Mouse (Mus musculus): ENCODE results near the gene Msrb3.
"Not testable (repeated sequence)": the region's sequence is repeated elsewhere in the genome, so short reads cannot be mapped to it uniquely, and the experiment has no call there.

The Msrb3 gene

DNA sequence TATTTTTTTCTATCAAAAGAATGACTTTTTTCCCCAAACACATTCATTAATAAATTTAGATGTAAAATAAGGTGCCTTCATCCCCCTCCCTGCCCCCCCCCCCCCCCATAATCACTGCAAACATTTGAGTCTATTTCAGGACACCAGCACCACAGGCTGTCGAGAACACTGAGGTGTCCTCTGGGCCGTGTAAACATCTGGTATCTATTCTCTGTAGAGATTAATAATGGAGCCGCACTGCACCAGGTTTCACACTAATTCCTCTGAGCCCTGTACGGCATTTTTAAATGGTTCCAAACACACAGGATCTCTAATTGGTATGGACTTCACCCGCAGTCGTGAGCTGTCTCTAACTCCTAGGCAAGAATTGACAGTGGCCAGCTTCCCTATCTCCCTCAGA, 97.8 kb downstream of the Msrb3 start:
- no peak for DNase-seq

DNA sequence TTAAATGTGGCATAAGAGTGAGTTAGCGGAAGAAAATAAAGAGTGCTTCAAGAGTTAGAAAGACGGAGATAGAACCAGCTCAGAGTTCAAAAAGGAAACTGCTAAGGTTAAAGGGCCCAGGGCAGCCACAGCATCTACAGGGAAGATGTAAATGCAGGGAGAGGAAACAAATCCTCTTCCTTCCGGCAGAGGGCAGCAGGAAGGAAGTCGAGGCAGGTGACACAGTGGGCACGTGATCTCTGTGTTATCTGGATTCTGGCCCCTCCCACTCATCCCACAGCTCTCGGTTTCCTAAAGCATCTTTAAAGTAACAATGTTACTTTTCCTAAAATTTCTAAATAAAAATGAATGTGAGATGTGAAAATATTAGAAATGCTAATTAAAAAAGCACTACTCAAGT, 99.4 kb downstream of the Msrb3 start:
- DNase-seq = no peak

DNA sequence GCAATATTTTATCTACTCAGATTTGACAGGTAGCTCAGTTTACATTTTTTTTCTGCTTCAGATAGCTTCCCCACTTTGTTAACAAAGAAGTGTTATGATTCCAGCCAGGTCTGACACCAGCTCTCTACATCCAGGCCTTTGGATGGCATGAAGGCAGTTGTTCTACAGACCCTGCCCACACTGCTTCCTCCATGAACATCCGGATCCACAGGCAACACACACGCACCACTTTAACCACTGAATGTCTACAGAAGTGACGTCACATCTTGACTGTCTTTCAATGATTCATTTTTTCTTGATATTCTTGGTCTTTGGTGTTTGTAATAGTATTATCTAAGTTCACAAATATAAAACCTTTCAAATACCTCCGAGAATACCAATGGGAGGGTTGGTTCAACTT, 102.2 kb downstream of the Msrb3 start:
- DNase-seq = no peak

DNA sequence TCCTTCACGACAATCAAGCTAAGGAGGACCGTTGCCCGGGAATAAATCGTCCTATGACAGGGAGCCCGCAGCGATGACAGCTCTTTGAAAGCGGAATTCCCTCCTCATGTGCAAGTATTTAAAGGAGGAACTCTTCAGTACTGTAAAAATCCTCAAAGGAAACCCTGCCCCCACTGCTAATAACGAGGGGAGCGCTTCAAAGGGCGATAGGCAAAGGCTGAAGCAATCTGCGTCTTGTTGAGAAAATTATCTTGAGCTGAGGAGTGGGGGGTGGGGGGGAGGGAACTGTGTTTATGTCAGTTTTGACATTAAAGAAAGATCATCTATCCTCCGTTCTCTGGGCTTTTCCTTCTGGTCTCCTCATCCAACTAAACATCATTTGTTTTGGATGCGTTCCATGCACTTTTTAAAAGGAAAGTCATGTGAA, 104.5 kb downstream of the Msrb3 start:
- DNase-seq = no peak

DNA sequence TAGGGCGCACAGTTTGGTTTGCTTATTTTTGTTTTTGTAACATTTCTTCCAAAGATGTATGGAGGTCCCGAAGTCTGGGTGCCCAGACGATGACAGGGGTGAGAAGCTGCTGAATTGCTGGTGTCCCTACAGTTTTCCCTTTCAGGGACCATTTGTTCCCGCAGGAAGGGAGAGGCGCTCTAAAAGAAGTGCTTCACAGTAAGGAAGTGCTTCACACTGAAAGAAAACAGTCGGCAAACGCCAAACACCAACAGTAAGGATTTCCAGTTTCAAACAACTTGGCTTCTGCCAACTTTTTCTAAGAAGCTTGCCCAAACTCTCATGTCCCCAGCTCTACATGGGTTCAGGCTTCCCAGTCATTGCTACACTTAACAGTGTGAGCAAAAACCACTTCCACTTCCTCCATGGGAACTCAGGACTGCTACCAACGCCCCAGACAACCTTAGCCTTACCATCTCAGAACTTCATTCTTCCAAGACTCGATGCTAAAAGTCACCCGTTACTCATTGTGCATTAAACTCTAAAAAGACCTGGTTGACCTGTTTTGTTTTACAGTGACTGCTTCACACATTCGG, 106.6 kb downstream of the Msrb3 start:
- DNase-seq = no peak

DNA sequence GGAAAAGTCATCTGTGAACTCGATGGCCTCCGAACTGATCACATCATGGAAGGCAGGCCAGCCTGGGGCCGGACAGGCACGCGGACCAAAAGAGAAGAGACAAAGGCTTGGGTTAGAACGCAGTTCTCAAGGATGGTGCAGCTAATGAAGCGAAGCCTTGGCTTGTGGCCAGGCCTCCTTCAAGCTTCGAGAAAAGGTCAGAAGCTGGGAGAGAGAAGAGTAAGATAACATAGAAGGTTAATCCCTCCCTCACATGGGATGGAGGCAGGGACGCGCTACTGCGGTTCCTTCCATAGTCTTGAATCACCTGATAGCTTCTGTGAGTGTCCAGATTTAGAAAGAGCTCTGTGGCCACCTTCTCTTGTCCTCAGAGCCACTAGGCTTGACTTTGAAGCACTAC, 107.5 kb downstream of the Msrb3 start:
- DNase-seq = no peak

DNA sequence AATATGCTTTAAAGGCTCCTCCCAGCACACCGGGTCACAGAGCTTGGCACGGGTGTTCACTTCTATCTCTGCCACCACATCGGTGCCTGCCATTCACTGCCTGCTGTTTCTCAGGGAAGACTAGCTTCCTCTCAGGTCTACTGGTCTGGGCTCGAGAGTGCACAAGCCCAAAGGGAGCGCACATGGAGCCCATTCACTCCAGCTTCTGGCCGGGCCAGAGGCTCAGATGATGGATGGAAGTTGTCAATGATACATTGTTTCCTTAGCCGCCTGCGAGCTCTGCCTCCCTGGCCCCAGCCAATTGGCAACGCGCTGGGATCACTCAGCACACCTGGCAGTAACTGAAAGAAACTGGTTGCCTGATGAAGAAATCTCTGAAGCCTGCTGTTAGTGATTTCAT, 111.7 kb downstream of the Msrb3 start:
- no peak for DNase-seq

DNA sequence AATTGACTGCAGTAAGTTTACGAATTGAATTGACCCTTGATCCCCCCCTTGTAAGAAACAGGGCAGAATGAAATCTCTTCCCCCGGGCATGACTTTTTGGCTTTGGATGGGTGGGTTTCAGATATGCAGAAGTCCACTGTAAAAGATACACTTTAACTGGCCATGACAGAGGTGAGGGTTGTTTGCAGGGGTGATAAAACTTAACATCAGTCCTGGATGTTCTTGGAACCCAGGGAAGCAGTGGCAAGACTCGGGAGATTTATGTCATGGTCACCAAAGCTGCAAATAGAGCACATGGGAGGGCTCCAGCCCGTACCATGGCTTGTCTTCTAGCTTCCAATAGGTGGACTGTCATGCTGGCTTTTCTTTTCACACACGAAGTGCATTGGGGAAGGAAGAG, 114.4 kb downstream of the Msrb3 start:
- DNase-seq = no peak

DNA sequence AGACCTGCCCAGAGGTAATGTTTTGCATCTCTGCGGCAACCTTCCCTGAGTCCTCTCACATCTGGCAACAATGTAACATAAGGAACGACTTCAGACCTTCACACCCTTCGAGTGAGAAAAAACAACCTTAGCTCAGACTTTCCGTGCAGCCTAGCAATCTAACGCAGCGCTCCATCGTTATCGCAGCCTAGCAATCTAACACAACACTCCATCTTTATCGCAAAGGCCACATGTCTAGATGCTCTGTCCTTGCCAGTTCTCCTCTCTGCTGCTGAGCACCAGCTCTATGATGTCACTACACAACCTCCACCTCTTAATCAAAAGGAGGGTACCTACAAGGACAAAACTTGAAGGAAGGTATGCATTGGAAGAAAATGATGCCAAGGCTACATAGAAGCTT, 115.5 kb downstream of the Msrb3 start:
- no peak for DNase-seq

DNA sequence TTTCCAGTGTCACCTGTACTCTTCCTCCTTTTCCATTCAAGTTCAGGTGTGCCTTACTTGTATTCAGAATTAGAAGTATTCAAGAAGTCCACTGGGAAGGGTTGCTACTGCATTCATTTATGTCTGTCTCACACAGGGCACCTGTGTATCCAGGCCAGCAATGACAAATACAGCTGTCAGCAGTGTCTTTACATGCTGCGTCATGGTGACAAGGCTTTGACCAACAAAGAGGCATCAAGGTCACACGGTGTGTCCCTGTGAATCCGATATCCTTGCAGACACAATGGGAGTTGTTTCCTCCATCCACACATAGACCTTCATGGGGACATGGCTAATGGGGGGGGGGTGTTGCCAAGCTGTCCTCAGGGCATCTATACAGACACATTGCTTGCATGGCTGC, 121.4 kb downstream of the Msrb3 start:
- no peak for DNase-seq

DNA sequence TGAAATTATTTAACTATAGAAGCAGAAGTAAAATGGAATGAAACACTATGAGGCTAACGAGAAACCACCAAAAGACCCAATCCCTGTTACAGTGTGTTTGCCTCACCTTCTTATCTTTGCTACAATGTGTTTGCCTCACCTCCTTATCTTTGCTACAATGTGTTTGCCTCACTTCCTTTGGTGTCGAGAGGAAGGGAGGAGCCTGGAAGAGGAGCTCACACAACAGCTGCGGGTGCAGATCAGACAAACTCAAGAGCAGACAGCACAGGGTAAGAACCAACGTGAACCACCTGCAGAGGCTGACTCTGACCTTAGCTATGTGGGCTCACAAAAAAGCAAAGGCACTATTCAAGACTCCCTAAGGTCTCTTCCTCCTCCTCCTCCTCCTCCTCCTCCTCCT, 123.5 kb downstream of the Msrb3 start:
- DNase-seq = no peak

DNA sequence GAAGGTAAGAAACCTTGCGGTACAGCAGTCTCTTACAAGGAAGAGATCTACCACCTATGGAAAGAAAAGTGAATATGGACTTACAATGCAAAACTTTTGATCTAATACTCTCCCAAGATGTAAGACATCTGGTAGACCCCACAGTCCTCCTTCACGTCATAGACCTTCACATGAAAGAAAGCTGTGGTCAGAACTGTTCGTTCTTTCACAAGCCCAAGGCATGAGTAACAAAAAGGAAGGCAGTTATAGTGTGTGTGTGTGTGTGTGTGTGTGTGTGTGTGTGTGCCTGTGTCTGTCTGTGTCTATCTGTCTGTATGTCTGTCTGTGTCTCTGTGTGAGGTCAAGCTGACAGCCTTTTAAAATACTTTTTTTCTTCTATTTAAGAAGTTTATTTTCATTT, 131.5 kb downstream of the Msrb3 start:
- DNase-seq = no peak

DNA sequence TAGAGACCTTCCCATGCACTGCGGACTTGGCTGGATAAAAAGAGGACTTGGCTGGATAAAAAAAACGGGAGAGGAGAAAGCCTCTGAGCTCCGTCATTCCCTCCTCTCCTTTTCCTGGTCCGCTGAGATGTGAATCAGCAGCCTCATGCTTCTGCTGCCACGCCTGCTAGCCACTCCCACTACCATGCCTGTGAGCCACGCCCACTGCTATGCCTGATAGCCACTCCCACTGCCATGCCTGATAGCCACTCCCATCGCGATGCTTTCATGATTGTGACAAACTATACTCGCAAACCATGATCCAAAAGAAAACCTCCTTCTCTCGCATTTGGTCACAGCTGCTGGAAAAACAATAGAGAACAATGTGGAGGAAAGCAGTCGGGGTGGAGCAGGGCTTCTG, 133.5 kb downstream of the Msrb3 start:
- no peak for DNase-seq

DNA sequence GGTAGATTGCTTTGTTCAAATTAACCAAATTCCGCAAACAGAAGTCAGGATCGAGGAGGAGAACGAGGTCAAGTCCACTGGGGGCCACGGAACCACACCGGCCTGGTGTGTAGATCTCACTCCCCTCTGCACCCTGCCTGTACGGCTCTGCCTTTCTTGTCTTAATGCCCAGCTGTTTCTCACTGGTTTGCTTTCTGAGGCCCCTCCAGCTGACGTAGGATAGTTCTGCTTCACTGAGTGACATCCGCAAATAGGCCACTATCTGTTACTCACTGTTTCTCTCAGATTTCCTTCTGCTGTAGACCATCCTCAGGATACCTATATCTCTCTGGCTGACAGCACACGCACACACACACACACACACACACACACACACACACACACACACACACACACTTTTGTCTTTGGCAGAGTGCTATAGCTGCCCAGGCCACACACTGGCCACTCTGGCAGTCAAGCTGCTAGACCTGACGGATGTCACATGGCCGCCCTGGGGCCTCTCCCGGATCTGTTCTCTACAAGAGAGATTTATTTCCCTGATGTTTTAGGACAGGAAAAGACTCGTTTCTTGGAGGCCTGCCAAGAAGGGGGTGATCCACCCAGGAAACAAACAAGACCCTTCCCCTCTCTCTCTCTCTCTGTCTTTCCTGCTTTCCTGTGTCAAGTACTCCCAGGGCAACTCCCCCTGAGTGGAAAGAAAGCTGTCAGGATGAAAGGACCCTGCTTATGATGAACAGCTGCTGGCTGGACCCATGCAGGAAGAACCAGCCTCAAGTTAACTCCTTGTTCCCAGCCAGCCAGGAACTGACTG, 135.0 kb downstream of the Msrb3 start:
- no peak for DNase-seq

DNA sequence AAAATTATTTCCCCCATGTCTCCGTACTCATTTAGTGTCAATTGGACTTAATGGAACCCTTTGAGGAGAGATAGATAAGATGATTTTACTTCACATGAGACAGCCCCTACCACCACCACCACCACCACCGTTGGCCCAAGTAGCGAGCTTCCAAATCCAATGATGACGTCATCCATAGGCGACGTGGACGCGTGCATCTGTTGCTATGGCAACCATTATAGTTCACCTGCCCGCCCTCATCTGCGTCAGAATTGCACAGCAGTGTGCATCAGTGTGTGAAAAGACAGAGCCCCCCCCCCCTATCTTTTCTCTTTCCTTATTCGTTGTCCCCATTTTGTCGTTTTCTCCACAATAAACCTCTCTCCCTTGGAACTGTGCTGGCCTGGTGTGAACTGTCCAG, 135.9 kb downstream of the Msrb3 start:
- DNase-seq = no peak

DNA sequence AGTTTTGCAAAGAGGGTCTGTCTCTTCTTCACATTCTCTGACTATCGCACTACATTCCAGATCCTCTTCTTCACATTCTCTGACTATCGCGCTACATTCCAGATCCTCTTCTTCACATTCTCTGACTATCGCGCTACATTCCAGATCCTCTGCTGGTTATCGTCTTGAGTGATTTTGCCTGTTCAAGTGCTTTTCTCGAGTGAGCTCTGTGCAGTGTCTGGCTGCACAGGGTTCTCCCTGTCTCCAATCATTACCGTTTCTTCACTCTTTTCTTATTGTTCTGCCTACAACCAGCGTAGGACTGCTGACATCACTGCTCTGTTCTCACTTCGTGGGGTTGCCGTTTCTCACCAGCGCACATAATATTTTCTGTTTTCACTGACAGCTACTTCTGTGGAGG, 138.2 kb downstream of the Msrb3 start:
- DNase-seq = no peak

DNA sequence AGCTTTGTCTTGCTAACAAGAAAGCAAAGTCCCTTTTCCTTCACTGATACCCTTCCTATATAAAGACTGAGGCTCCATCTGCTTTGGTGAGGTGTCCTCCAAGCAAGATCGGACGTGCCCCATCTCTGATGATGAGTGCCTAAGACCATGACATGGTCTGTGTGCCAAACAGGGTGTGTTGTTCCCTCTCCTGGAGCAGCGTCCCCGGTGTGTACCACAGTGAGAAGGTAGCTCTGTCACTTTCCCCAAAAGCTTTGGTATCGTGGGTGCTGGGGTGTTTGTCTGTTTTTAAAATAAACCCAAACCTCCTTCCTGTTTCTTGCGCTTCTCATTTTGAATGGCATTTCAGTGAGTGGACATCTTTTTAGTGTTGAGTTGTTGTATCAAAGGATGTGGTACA, 139.0 kb downstream of the Msrb3 start:
- DNase-seq = no peak

DNA sequence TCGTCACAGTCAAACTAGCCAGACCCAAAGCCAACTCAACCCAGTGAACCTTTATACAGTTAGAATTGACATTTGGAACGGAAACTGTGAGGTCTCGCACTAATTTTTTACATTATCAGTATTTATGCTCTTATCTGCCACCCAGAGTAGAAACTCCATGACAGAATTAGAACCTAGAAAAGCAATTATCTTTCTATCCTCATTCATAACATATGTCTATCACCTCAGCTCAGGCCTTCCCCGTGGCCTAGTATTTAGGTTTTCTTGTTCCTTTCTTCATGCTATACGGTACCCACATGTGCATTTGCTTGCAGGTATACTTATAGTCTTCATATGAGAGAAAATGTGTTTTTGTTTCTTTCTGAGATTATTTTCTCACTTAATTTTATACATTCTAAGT, 146.4 kb downstream of the Msrb3 start:
- no peak for DNase-seq

DNA sequence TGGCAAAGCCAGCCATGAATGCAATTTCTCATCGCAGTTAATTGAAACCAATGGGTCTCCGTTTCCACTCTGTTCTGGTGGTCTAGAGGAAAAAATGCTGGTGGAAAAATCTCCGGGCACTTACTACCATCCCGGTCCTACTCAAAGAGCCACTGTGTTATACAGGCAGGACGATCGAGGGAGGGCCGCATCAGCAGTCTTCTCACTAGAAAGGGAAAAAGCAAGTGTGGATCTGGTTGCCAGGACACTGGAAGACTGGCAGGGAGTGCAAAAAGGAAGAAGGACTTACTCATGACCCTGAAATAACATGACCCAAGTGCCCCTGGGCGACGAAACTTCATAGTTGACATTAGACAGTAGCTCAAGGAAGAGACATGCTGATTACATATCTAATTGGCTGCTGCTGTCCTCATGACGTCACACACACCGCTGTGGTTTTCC, 147.1 kb downstream of the Msrb3 start:
- no peak for DNase-seq

DNA sequence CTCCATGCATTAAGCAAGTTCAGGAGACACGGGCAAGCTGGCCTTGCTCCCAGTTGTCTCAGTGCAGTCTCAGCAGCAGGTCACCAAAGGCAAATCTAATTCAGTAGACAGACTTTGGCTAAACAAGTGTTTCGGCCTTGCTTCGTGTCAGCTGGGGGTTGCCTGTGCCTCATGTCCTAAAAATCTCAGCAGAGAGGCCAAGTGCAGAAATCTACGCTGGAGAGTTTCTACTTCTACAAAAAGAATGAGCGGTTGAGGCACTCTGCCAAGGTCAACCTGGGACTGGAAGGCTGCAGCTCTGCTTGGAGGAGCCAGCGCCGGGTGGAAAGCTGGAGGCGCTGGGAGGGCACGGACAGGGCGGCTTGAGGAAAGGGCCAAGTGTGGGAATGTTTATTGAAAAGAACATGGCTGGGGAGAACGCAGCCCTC, 147.6 kb downstream of the Msrb3 start:
- DNase-seq = peak; percentile 8

DNA sequence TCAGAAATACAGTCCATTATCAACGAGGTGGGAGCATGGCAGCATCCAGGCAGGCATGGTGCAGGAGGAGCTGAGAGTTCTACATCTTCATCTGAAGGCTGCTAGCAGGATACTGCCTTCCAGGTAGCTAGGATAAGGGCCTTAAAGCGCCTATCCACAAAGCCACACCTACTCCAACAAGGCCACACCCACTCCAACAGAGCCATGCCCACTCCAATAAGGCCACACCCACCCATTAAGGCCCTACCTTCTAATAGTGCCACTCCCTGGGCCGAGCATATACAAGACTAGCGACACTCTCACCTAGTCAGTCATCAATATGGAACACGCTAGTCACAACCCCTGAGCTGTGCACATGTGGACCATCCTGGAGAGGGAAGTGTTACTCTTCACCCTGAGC, 149.3 kb downstream of the Msrb3 start:
- DNase-seq = not testable (repeated sequence)

DNA sequence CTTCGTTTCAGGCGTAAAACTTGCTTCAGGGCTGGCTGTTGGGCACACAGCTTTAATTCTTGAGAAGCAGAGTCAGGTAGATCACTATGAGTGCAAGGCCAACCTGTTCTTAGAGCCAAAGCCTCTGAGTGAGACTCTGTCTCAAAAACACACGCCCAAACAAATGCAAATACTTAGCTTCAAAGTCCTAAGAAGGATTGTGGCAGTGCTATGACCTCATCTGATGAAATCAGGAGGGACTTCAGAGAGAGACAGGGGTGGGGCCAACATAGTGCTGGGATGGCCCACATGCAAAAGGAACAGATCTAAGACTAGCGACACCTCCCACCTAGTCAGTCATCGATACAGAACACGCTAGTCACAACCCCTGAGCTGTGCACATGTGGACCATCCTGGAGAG, 150.7 kb downstream of the Msrb3 start:
- DNase-seq = no peak

DNA sequence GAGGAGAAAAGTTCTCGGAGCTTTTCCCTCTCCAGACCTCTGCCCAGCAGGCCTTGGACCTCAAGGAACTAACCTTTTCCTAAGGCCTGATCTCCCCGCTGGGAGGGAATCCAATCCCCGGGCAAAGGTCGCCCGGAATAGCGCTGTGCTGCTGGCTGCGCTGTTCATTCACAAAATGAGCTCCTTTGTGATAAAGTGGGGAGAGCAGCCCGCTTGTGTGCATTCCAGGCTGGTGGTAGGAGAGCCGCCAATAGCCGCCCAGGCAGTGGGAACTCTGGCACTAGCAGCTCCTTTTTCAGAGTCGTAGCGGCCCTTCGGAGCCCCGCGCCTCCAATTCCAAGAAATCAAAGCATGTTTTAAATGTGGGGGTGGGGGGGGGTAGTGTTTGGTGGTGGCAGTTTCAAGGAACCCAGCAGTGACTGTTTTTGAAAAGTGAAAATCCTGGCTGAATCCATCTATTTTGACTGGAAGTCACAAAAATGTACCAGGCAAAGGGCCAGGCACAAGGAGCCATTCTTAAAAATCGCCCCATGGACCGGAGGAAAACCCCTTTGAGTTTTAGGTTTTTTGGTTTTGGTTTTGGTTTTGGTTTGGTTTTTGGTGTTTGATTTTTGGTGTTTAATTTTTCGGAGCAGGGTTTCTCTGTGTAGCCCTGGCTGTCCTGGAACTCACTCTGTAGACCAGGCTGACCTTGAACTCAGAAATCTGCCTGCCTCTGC, 153.6 kb downstream of the Msrb3 start:
- peak; percentile 14 for DNase-seq

DNA sequence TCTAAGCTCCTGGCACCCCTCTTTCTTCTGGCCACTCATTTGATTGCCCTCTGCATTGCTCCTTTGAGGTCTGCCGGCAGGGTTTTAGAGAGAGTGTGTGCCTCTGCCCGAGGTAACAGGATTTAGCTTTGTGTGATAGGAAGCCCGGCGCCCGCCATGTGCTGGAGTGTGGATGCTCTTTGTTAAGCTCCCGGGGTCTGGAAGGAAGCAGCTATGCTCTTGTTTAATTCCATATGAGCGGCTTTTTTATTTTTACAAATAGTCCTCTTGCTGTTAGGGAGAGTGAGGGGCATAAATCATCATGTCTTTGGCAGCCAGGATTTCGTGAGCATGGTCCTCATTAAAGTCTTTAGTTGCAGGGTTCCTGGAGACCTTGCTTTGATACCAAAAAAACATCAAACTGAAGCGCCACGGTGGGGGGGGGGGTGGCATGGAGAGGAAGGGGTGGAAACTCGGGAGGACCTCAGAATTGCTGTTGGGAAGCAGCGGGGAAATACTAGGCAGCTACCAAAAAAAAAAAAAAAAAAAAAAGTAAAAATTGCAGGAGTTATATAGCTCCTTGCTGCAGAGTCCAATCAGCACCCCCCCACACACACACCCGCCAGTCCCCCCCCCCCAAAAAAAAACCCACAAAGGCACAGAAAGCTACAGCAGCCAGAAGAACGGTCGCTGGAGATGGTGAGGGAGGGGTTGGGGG, 154.3 kb downstream of the Msrb3 start:
- no peak for DNase-seq

All from cerebellum, adult 8-10 months (tissue).